ENCODE assay signal across 8 mouse cellular contexts in genomic region chr11:97101722-97102121, GRCm38 (mm10). TPM values are rescaled to one million over a fixed set of nuclear protein-coding genes. Genes with fewer than 3 reads are reported as not detected.
DNase-seq lines count a peak whose midpoint lies in the region.
"Had no signal": no experiment of that assay in that cellular context is flagged by ENCODE, and none has a peak within 500 bp of the region (broad histone marks: within the 10 kb centered on the region; RNA-seq: fewer than 3 reads in every experiment).

No protein-coding gene starts in this region.

- no peak overlapping the region for H3K4me3 ChIP-seq in embryonic facial prominence, embryonic 10.5 days
- H3K4me3 ChIP-seq: hindbrain, embryonic 15.5 days had no signal

- H3K9me3 ChIP-seq in embryonic facial prominence, embryonic 10.5 days: no peaks in the 10 kb centered on the region
- H3K9me3 ChIP-seq: hindbrain, embryonic 15.5 days had no signal

- no peak overlapping the region for H3K27ac ChIP-seq in embryonic facial prominence, embryonic 10.5 days (replicated peaks)
- H3K27ac ChIP-seq: hindbrain, embryonic 15.5 days had no signal

- no peaks in the 10 kb centered on the region for H3K36me3 ChIP-seq in embryonic facial prominence, embryonic 10.5 days (replicated peaks)
- H3K36me3 ChIP-seq: hindbrain, embryonic 15.5 days had no signal

- WGBS in embryonic facial prominence, embryonic 10.5 days: 22% methylated on average over 9 of the region's 9 CpGs

- H3K4me1 ChIP-seq in embryonic facial prominence, embryonic 10.5 days: peaks cover 8% of the 10 kb centered on the region
- H3K4me1 ChIP-seq: hindbrain, embryonic 15.5 days had no signal

- peaks cover 44% of the 10 kb centered on the region for H3K27me3 ChIP-seq in embryonic facial prominence, embryonic 10.5 days (replicated peaks; ENCODE audit: low read depth, poor library complexity, severe bottlenecking)

- DNase-seq in 3T3-L1 (ENCODE audit: low read depth, low spot score): peak; percentile 53
- peak; percentile 91 for DNase-seq in B cell, adult 2 months
- peak; percentile 81 for DNase-seq in adrenal gland, postnatal 25 days
- peak; percentile 70 for DNase-seq in embryonic facial prominence, embryonic 10.5 days (ENCODE audit: low spot score)
- DNase-seq in kidney, adult 9 months: peak; percentile 51
- peak; percentile 74 for DNase-seq in lung, postnatal 25 days (ENCODE audit: low spot score)
- DNase-seq in spleen, postnatal 4 days (ENCODE audit: low spot score in 2 of 2): peak; percentile 61 to 91

RNA-seq across cellular contexts. Expression of gene Tbx21, which starts 13.4 kb away (rescaled TPM):
- 0.39 TPM in 1 of 2 replicates, not detected in the other for total RNA-seq in adrenal gland, postnatal 25 days (2021)
- polyA plus RNA-seq in embryonic facial prominence, embryonic 10.5 days (2016; fragmentation: Nextera tagmentation; extraction: Ambion mirVana): 0.11 and 0.17 TPM in 2 replicates

RNA-seq across cellular contexts. Expression of gene Tbkbp1, which starts 49.6 kb away (rescaled TPM):
- 11.1 and 12.7 TPM in 2 replicates for total RNA-seq in adrenal gland, postnatal 25 days (2021)
- 4.7 and 5.1 TPM in 2 replicates for polyA plus RNA-seq in embryonic facial prominence, embryonic 10.5 days (2016; fragmentation: Nextera tagmentation; extraction: Ambion mirVana)

RNA-seq across cellular contexts. Expression of gene Osbpl7, which starts 51.3 kb away (rescaled TPM):
- total RNA-seq in adrenal gland, postnatal 25 days (2021): 18.9 TPM in 2 replicates
- 9.7 and 10.0 TPM in 2 replicates for polyA plus RNA-seq in embryonic facial prominence, embryonic 10.5 days (2016; fragmentation: Nextera tagmentation; extraction: Ambion mirVana)
